Mouse (Mus musculus): Measurements from ENCODE around the gene Abcg1. TPM values are rescaled to one million over a fixed set of nuclear protein-coding genes. Genes with fewer than 3 reads are reported as not detected.

The Abcg1 gene
- polyA plus RNA-seq, 1 experiment from 2014 or later, result 5.6 TPM

- WGBS, result 4% methylated on average over 31 of the region's 31 CpGs
- Histone ChIP-seq H3K4me3 (ENCODE audit: low read length) (peak overlapping the region; percentile 39), H3K27ac (ENCODE audit: low read length) (peak overlapping the region; percentile 29)
These were observed 16.0 kb downstream of the Abcg1 start for GRCm38 (mm10) chr17:31073273-31074052.

DNA sequence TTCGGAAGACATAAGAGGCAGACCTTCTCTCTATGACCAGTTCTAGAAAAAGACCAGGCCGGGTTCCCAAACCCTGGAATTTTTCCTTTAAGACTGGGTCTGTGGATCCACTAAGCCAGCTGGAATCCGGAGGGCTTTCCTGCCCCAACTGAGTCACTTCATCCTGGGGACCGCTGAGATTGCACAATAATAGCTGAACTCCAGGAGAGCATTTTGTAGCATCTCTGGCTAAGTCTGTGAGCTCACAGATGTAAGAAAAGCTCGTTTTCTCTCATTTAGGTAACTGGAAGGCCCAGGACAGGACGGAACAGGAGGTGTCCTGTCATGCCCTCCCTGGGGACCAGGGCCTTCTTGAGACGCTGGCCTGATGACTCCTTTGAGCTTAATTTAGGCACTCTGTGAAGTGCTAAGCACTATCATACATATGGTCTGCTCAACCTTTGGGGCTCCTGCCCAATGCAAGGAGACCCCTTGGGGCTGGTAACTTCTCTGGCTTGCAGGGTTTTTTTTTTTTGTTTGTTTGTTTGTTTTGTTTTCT lies 16.6 kb downstream of the Abcg1 start:
- no peak overlapping the region for H3K9ac ChIP-seq (ENCODE audit: low read depth, low read length)
- H3K36me3 ChIP-seq (ENCODE audit: control insufficient read depth, insufficient read depth, low read length), result no peaks in the 10 kb centered on the region
- no peaks in the 10 kb centered on the region for H3K9me3 ChIP-seq (ENCODE audit: control insufficient read depth, low read length)
- ATAC-seq, result no peak
- no peak overlapping the region for H3K4me3 ChIP-seq (ENCODE audit: low read length)
- H3K27me3 ChIP-seq (replicated peaks; ENCODE audit: control insufficient read depth, insufficient read depth, low read length), result no peaks in the 10 kb centered on the region
- H3K27ac ChIP-seq (ENCODE audit: low read length), result peak overlapping the region; percentile 38; the same call in 1 of the 2 replicates
- 0 out of 2 replicates have a peak overlapping the region, but pooled peaks have one; percentile 63 for H3K4me2 ChIP-seq (ENCODE audit: low read depth, low read length)
- 36% methylated on average over 7 of the region's 7 CpGs for WGBS
- H3K4me1 ChIP-seq (ENCODE audit: control insufficient read depth, insufficient read depth, low read length), result peaks cover 26% of the 10 kb centered on the region

More at GRCm38 (mm10) chr17:31073273-31074052, 16.0 kb downstream of the Abcg1 start:
- H3K4me2 ChIP-seq (ENCODE audit: low read depth, low read length), result peak overlapping the region; percentile 63
- no peaks in the 10 kb centered on the region for H3K27me3 ChIP-seq (replicated peaks; ENCODE audit: control insufficient read depth, insufficient read depth, low read length)
- H3K36me3 ChIP-seq (ENCODE audit: control insufficient read depth, insufficient read depth, low read length), result no peaks in the 10 kb centered on the region
- ATAC-seq, result peak; percentile 91
- peak overlapping the region; percentile 15; the same call in 1 of the 2 replicates for H3K9ac ChIP-seq (ENCODE audit: low read depth, low read length)
- no peaks in the 10 kb centered on the region for H3K9me3 ChIP-seq (ENCODE audit: control insufficient read depth, low read length)
- peaks cover 26% of the 10 kb centered on the region for H3K4me1 ChIP-seq (ENCODE audit: control insufficient read depth, insufficient read depth, low read length)

- ATAC-seq, result no peak
- 66% methylated on average over 3 of the region's 3 CpGs for WGBS
- Histone ChIP-seq H3K9me3 (ENCODE audit: control insufficient read depth, low read length) (no peaks in the 10 kb centered on the region), H3K4me3 (ENCODE audit: low read length) (no peak overlapping the region), H3K4me2 (ENCODE audit: low read depth, low read length) (no peak overlapping the region), H3K4me1 (ENCODE audit: control insufficient read depth, insufficient read depth, low read length) (peaks cover 26% of the 10 kb centered on the region), H3K27ac (ENCODE audit: low read length) (no peak overlapping the region), H3K9ac (ENCODE audit: low read depth, low read length) (no peak overlapping the region), H3K36me3 (ENCODE audit: control insufficient read depth, insufficient read depth, low read length) (no peaks in the 10 kb centered on the region), H3K27me3 (replicated peaks; ENCODE audit: control insufficient read depth, insufficient read depth, low read length) (no peaks in the 10 kb centered on the region)
These were observed 17.2 kb downstream of the Abcg1 start for GRCm38 (mm10) chr17:31074666-31075065.

DNA sequence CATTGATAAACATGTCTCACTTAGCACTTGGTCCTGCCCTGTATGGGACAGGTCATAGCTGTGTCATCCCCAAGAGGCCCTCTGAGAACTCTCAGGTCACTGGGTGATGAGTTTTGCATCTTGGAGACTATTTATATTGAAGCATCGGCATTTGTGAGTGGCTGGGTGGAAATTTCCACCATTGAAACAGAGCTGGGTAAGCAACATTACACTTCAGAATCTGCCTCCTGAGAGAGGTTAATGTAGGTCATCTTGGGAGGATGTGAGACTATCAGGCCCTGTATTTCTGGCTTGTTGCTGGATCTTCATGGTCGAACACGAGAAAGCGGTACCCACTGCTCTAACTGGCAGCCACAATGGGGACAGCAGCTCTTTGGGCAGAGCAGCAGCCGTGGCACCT lies 18.0 kb downstream of the Abcg1 start:
- Histone ChIP-seq H3K27ac (ENCODE audit: low read length) (no peak overlapping the region), H3K9ac (ENCODE audit: low read depth, low read length) (no peak overlapping the region), H3K4me3 (ENCODE audit: low read length) (no peak overlapping the region), H3K9me3 (ENCODE audit: control insufficient read depth, low read length) (no peaks in the 10 kb centered on the region), H3K4me2 (ENCODE audit: low read depth, low read length) (no peak overlapping the region), H3K27me3 (replicated peaks; ENCODE audit: control insufficient read depth, insufficient read depth, low read length) (no peaks in the 10 kb centered on the region), H3K4me1 (ENCODE audit: control insufficient read depth, insufficient read depth, low read length) (peaks cover 26% of the 10 kb centered on the region), H3K36me3 (ENCODE audit: control insufficient read depth, insufficient read depth, low read length) (no peaks in the 10 kb centered on the region)
- WGBS, result 82% methylated on average over 5 of the region's 5 CpGs
- no peak for ATAC-seq

GRCm38 (mm10) chr17:31077561-31077960 lies 20.1 kb downstream of the Abcg1 start:
- 61% methylated on average over 5 of the region's 5 CpGs for WGBS
- Histone ChIP-seq H3K4me1 (ENCODE audit: control insufficient read depth, insufficient read depth, low read length) (peaks cover 22% of the 10 kb centered on the region), H3K27ac (ENCODE audit: low read length) (no peak overlapping the region), H3K4me2 (ENCODE audit: low read depth, low read length) (no peak overlapping the region), H3K27me3 (replicated peaks; ENCODE audit: control insufficient read depth, insufficient read depth, low read length) (no peaks in the 10 kb centered on the region), H3K9me3 (ENCODE audit: control insufficient read depth, low read length) (no peaks in the 10 kb centered on the region), H3K9ac (ENCODE audit: low read depth, low read length) (no peak overlapping the region), H3K36me3 (ENCODE audit: control insufficient read depth, insufficient read depth, low read length) (no peaks in the 10 kb centered on the region), H3K4me3 (ENCODE audit: low read length) (no peak overlapping the region)
- no peak for ATAC-seq

DNA sequence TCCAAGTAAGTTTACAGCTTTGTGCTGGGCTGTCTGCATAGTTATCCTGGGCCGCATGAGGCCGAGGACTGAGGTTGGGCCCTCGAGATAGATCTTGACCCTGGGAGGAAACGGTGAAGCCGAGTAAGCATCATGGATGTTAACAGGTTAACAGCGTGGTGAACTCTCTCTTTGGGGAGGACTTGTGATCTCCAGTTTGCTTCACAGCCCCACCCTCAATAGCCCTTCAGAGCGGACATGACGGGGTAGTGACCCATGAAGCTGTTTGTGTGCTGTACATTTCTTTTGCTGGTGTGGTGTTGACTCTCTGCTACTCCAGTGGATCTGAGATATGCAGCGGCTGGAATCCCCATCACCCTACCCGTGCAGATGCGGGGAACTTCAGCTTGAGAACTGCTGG lies 21.1 kb downstream of the Abcg1 start:
- H3K27ac ChIP-seq (ENCODE audit: low read length), result peak overlapping the region; percentile 36; the same call in 1 of the 2 replicates
- no peaks in the 10 kb centered on the region for H3K9me3 ChIP-seq (ENCODE audit: control insufficient read depth, low read length)
- H3K9ac ChIP-seq (ENCODE audit: low read depth, low read length), result no peak overlapping the region
- H3K27me3 ChIP-seq (replicated peaks; ENCODE audit: control insufficient read depth, insufficient read depth, low read length), result no peaks in the 10 kb centered on the region
- H3K4me2 ChIP-seq (ENCODE audit: low read depth, low read length), result no peak overlapping the region
- peaks cover 13% of the 10 kb centered on the region for H3K4me1 ChIP-seq (ENCODE audit: control insufficient read depth, insufficient read depth, low read length)
- H3K4me3 ChIP-seq (ENCODE audit: low read length), result no peak overlapping the region
- H3K36me3 ChIP-seq (ENCODE audit: control insufficient read depth, insufficient read depth, low read length), result no peaks in the 10 kb centered on the region
- WGBS, result 84% methylated on average over 11 of the region's 11 CpGs
- ATAC-seq, result no peak

GRCm38 (mm10) chr17:31079078-31079840 lies 21.8 kb downstream of the Abcg1 start:
- Histone ChIP-seq H3K36me3 (ENCODE audit: control insufficient read depth, insufficient read depth, low read length) (no peaks in the 10 kb centered on the region), H3K9ac (ENCODE audit: low read depth, low read length) (no peak overlapping the region), H3K9me3 (ENCODE audit: control insufficient read depth, low read length) (no peaks in the 10 kb centered on the region), H3K27me3 (replicated peaks; ENCODE audit: control insufficient read depth, insufficient read depth, low read length) (no peaks in the 10 kb centered on the region), H3K4me2 (ENCODE audit: low read depth, low read length) (no peak overlapping the region), H3K27ac (ENCODE audit: low read length) (peak overlapping the region; percentile 36; the same call in 1 of the 2 replicates), H3K4me1 (ENCODE audit: control insufficient read depth, insufficient read depth, low read length) (peaks cover 7% of the 10 kb centered on the region), H3K4me3 (ENCODE audit: low read length) (no peak overlapping the region)
- no peak for ATAC-seq
- WGBS, result 53% methylated on average over 12 of the region's 12 CpGs

GRCm38 (mm10) chr17:31082296-31083078 lies 25.0 kb downstream of the Abcg1 start:
- no peak overlapping the region for H3K4me3 ChIP-seq (ENCODE audit: low read length)
- H3K27me3 ChIP-seq (replicated peaks; ENCODE audit: control insufficient read depth, insufficient read depth, low read length), result no peaks in the 10 kb centered on the region
- H3K4me1 ChIP-seq (ENCODE audit: control insufficient read depth, insufficient read depth, low read length), result peaks cover 3% of the 10 kb centered on the region
- 80% methylated on average over 4 of the region's 4 CpGs for WGBS
- H3K9ac ChIP-seq (ENCODE audit: low read depth, low read length), result no peak overlapping the region
- no peaks in the 10 kb centered on the region for H3K9me3 ChIP-seq (ENCODE audit: control insufficient read depth, low read length)
- no peaks in the 10 kb centered on the region for H3K36me3 ChIP-seq (ENCODE audit: control insufficient read depth, insufficient read depth, low read length)
- no peak overlapping the region for H3K27ac ChIP-seq (ENCODE audit: low read length)
- no peak overlapping the region for H3K4me2 ChIP-seq (ENCODE audit: low read depth, low read length)
- ATAC-seq, result no peak

GRCm38 (mm10) chr17:31085519-31085918 lies 28.0 kb downstream of the Abcg1 start:
- 79% methylated on average over 3 of the region's 3 CpGs for WGBS
- no peaks in the 10 kb centered on the region for H3K27me3 ChIP-seq (replicated peaks; ENCODE audit: control insufficient read depth, insufficient read depth, low read length)
- 0 out of 2 replicates have a peak, but pooled peaks cover 8% of the 10 kb centered on the region for H3K4me1 ChIP-seq (ENCODE audit: control insufficient read depth, insufficient read depth, low read length)
- H3K4me3 ChIP-seq (ENCODE audit: low read length), result no peak overlapping the region
- ATAC-seq, result no peak
- no peaks in the 10 kb centered on the region for H3K36me3 ChIP-seq (ENCODE audit: control insufficient read depth, insufficient read depth, low read length)
- H3K9me3 ChIP-seq (ENCODE audit: control insufficient read depth, low read length), result no peaks in the 10 kb centered on the region
- no peak overlapping the region for H3K4me2 ChIP-seq (ENCODE audit: low read depth, low read length)
- H3K9ac ChIP-seq (ENCODE audit: low read depth, low read length), result no peak overlapping the region
- no peak overlapping the region for H3K27ac ChIP-seq (ENCODE audit: low read length)

Measured in intestine, embryonic 16.5 days (tissue).